Mouse (Mus musculus): ENCODE results near the gene Nono.

The Nono gene

DNA sequence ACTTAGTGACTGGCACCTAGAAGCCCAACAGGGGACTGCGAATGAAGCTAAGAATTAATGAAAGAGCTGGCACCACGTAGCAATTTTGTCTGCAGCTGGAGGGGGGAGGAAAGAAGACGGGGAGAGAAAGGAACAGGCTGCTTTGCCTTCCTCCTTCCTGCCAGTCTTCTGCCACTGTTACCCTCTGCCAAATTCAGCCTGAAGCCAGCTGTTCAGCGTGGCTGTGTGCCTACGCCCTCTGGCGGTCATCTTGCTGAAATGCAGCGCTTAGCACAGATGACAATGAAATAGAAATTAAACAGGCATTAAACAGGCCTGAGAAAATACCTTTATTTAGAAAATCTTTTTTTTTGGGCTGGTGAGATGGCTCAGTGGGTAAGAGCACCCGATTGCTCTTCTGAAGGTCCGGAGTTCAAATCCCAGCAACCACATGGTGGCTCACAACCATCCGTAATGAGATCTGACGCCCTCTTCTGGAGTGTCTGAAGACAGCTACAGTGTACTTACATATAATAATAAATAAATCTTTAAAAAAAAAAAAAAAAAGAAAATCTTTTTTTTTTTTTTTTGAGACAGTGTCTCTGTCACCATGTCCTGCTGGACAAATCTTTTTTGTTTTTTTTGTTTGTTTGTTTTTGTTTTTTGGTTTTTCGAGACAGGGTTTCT, 57.5 kb downstream of the Nono start:
- DNase-seq = peak; percentile 56
